Comparison of ENCODE assay signal across 23 mouse cellular contexts in genomic region chr1:82619981-82620380, GRCm38 (mm10). TPM values are rescaled to one million over a fixed set of nuclear protein-coding genes. Genes with fewer than 3 reads are reported as not detected.
A peak's percentile ranks its signal among the peaks of the same experiment; 100 is the strongest.
DNase-seq lines count a peak whose midpoint lies in the region; ATAC-seq and TF ChIP-seq lines count a peak whose summit lies in the region.
"Had no signal": no experiment of that assay in that cellular context is flagged by ENCODE, and none has a peak within 500 bp of the region (broad histone marks: within the 10 kb centered on the region; RNA-seq: fewer than 3 reads in every experiment).

No protein-coding gene starts in this region.

- 0 out of 2 replicates have a peak, but pooled peaks cover 2% of the 10 kb centered on the region for H3K36me3 ChIP-seq in kidney, adult 2 months (ENCODE audit: control insufficient read depth, insufficient read depth, low read length)
- H3K36me3 ChIP-seq in kidney, embryonic 15.5 days, result no peaks in the 10 kb centered on the region
- H3K36me3 ChIP-seq: G1E had no signal

- no peak overlapping the region for H3K4me3 ChIP-seq in kidney, adult 2 months (ENCODE audit: insufficient read depth, low read depth, low read length)
- H3K4me3 ChIP-seq in kidney, embryonic 15.5 days (replicated peaks), result no peak overlapping the region

- H3K27ac ChIP-seq in kidney, adult 2 months (ENCODE audit: insufficient read depth, low read depth, low read length), result peak overlapping the region; percentile 74
- H3K27ac ChIP-seq in kidney, embryonic 15.5 days, result no peak overlapping the region

- DNase-seq in heart, adult 11 months, result peak; percentile 69
- DNase-seq in heart, adult 8-10 months (ENCODE audit: low spot score), result no peak
- DNase-seq in kidney, adult 2 months, result peak; percentile 75
- DNase-seq in kidney, postnatal 36 days, result no peak
- peak; percentile 59 for DNase-seq in kidney, adult 9 months
- DNase-seq: adrenal gland, adult 2 months; adrenal gland, adult 8-10 months; adrenal gland, postnatal 10 days; adrenal gland, postnatal 14 days; adrenal gland, postnatal 25 days; adrenal gland, postnatal 36 days; B cell, adult 2 months; cerebellum, adult 11 months; cerebellum, adult 11-12 months; cerebellum, adult 18-20 months had no signal

- WGBS in kidney, adult 2 months, result 52% methylated on average over 5 of the region's 5 CpGs
- 92% methylated on average over 5 of the region's 5 CpGs for WGBS in kidney, embryonic 15.5 days

- ATAC-seq in kidney, embryonic 15.5 days (replicated peaks; ENCODE audit: low FRiP score), result no peak
- ATAC-seq: activated CD4-positive, CD25-positive, alpha-beta regulatory T cell, adult 4 months; CD4-positive, CD25-positive, alpha-beta regulatory T cell, adult 4 months; Patski had no signal

- TF ChIP-seq CTCF in kidney, adult 2 months (conservative IDR thresholded peaks at IDR 0.05; ENCODE audit: insufficient read depth, insufficient read length, low read depth, low read length), result no peak

- H3K27me3 ChIP-seq in kidney, adult 2 months (replicated peaks; ENCODE audit: control insufficient read depth, insufficient read depth, low read length), result no peaks in the 10 kb centered on the region
- no peaks in the 10 kb centered on the region for H3K27me3 ChIP-seq in kidney, embryonic 15.5 days
- H3K27me3 ChIP-seq: CH12.LX, Patski had no signal

- no peak overlapping the region for H3K4me2 ChIP-seq in kidney, embryonic 15.5 days

- H3K9me3 ChIP-seq in kidney, embryonic 15.5 days (replicated peaks), result no peaks in the 10 kb centered on the region
- H3K9me3 ChIP-seq: G1E had no signal

- peaks cover 41% of the 10 kb centered on the region for H3K4me1 ChIP-seq in kidney, adult 2 months (ENCODE audit: control insufficient read depth, insufficient read depth, low read length)
- H3K4me1 ChIP-seq in kidney, embryonic 15.5 days, result peaks cover 18% of the 10 kb centered on the region

- H3K9ac ChIP-seq in kidney, embryonic 15.5 days, result no peak overlapping the region

- TF ChIP-seq POLR2A in kidney, adult 2 months (IDR thresholded peaks at IDR 0.05; ENCODE audit: low read depth, low read length), result no peak

RNA-seq across cellular contexts. Expression of gene Col4a3, which starts 33.3 kb away (rescaled TPM):
- 1 to 10 TPM in 2 of 4 experiments, under 1 TPM in 2; 0.73 to 1.5 (median 1.00) TPM for total RNA-seq in heart, adult 8-10 months (2022)
- 57.7 and 78.6 TPM in 2 replicates for polyA plus RNA-seq in kidney, adult 2 months (2012; rRNA removed)
- 2.6 and 2.8 TPM in 2 replicates for polyA plus RNA-seq in kidney, embryonic 15.5 days (2015; fragmentation: Nextera tagmentation; extraction: Ambion mirVana)
- total RNA-seq: CH12.LX, ES-E14 had no signal
- polyA plus RNA-seq: CD4-positive, CD25-positive, alpha-beta regulatory T cell, adult 4 months had no signal

RNA-seq across cellular contexts. Expression of gene Col4a4, which starts 33.3 kb away (rescaled TPM):
- 1 to 10 TPM; 2.5 to 4.7 (median 4.3) TPM for total RNA-seq in heart, adult 8-10 months (2022)
- 29.4 and 32.7 TPM in 2 replicates for polyA plus RNA-seq in kidney, adult 2 months (2012; rRNA removed)
- polyA plus RNA-seq in kidney, embryonic 15.5 days (2015; fragmentation: Nextera tagmentation; extraction: Ambion mirVana), result 3.4 and 3.8 TPM in 2 replicates
- total RNA-seq: MEL had no signal
- polyA plus RNA-seq: G1E had no signal

Comparison
In these comparisons a context has a peak if more than half of its experiments do, and no peak if none do; other contexts are left out.
1. DNase-seq: peak in heart, adult 11 months (single experiment), kidney, adult 2 months (single experiment) and kidney, adult 9 months (single experiment); none in heart, adult 8-10 months (single experiment) and kidney, postnatal 36 days (0 of 2).
2. RNA of gene Col4a3, which starts 33.3 kb away (polyA plus RNA-seq): 57.7 to 78.6 TPM in kidney, adult 2 months; 2.6 to 2.8 TPM in kidney, embryonic 15.5 days; every median in the first group is over 10 times any median in the second.